Mouse (Mus musculus): ENCODE results near the gene Cep128.

Gene Cep128

GRCm38 (mm10) chr12:90971156-90971555, 413.1 kb downstream of the Cep128 start:
- DNase-seq (ENCODE audit: low spot score in 2 of 2), result no peak

DNA sequence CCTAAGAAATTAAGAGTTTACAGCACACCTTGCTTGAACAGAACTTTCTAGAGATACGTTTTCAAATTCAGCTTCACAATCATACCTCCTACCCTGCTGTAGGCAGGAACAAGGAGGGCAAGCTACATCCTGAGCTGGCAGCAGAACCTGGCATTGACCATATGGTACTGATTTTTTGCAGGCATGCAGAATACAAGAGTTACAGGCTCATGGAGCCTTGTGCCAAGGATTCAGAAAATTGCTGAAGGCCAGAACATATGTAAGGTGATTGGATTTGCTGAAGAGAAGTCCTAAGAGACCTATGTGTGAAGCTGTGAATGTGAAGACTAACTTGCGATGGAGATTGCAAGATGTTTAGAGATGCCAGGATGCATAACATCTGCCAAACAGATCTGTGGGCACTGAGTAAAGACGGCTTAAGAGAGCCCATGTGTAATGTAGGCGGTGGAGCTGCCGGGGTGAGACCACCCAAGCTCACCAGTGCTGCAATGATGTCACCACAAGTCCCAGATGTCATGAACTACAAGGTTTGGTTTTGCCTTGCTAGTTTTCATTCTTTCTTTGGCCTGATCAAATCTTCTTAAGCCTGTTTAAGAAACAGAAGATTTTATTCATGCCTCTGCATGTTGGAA, 422.7 kb downstream of the Cep128 start:
- DNase-seq (ENCODE audit: low spot score in 2 of 2), result no peak

DNA sequence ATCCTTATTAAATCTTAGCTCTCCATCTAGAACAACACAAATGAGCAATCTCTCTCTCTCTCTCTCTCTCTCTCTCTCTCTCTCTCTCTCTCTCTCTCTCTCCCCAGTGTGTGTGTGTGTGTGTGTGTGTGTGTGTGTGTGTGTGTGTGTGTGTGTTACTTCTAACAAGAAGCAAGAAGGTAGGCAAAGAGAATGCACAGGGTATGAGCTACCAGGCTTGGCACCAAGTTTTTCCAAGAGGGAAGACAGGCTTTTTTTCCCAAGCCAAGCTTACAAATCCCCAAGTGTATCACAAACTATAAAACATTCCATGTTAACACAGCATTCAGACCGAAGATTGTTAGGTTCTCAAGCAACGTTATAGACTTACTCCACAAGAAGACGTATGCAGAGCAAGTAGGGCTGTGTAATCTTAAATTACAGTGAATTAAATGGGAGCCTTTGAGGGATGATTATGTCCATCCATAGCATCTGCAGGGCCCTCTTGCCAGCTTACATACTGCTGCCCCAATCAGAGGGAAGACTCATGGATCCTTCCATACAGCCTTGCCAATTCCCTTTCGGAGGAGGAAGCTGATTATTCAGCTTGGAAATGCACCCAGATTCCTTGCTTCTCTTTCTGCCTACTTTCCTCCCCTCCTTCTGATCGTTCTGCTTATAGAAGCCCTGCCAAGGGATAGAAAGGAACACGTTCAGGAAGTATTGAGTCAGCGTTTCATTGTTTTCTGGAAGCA, 429.3 kb downstream of the Cep128 start:
- DNase-seq (ENCODE audit: low spot score in 2 of 2), result no peak

All from natural killer cell, adult 2 months (primary cell).